Mouse (Mus musculus) C2C12 (cell line): ENCODE data around the gene Gm12184. TPM values are rescaled to one million over a fixed set of nuclear protein-coding genes. Genes with fewer than 3 reads are reported as not detected.
A peak's percentile ranks its signal among the peaks of the same experiment; 100 is the strongest.

Experiments
- H3K27me3 ChIP-seq: one replicate; pipeline ENCODE4 v1.6.1; 2011; ENCODE audit not compliant: control insufficient read depth, insufficient read depth, insufficient read length
- H3K36me3 ChIP-seq: one replicate; pipeline ENCODE4 v1.6.1; 2011; ENCODE audit not compliant: control insufficient read depth, insufficient read depth
- H3K4me3 ChIP-seq: one replicate; pipeline ENCODE4 v1.5.1; 2011; ENCODE audit warnings: mild to moderate bottlenecking, control low read depth; ENCODE audit not compliant: poor library complexity, insufficient read depth, severe bottlenecking
- H3K79me2 ChIP-seq: one replicate; pipeline ENCODE4 v1.6.1; 2011; ENCODE audit not compliant: control insufficient read depth, insufficient read depth
- H3K79me3 ChIP-seq: one replicate; pipeline ENCODE4 v1.6.1; 2011; ENCODE audit warnings: low read depth, control low read depth
- H3ac ChIP-seq: one replicate; pipeline ENCODE3; 2011; ENCODE audit warnings: low read depth; ENCODE audit not compliant: control insufficient read depth, insufficient read length
- CEBPB ChIP-seq: IDR thresholded peaks from one replicate; pipeline ENCODE4 v1.6.1; 2011; ENCODE audit warnings: low read depth, mild to moderate bottlenecking, control low read depth, moderate library complexity
- CTCF ChIP-seq: IDR thresholded peaks from one replicate; pipeline ENCODE4 v1.5.1; 2011; ENCODE audit not compliant: control insufficient read depth, insufficient read depth, insufficient read length
- FOSL1 ChIP-seq: IDR thresholded peaks from one replicate; pipeline ENCODE4 v1.8.0; 2011; ENCODE audit warnings: mild to moderate bottlenecking, low read length; ENCODE audit not compliant: poor library complexity, insufficient read depth, severe bottlenecking
- MAX ChIP-seq: IDR thresholded peaks from one replicate; pipeline ENCODE4 v1.6.1; 2011; ENCODE audit warnings: mild to moderate bottlenecking, control low read depth
- MYOD1 ChIP-seq: IDR thresholded peaks from one replicate; pipeline ENCODE4 v1.6.1; 2011; ENCODE audit warnings: low read depth; ENCODE audit not compliant: control insufficient read depth, insufficient read length
- MYOG ChIP-seq: IDR thresholded peaks from one replicate; pipeline ENCODE4 v1.6.1; 2011; ENCODE audit not compliant: control insufficient read depth, insufficient read length; ENCODE audit errors: extremely low read depth
- USF1 ChIP-seq: IDR thresholded peaks from one replicate; pipeline ENCODE4 v1.6.1; 2011; ENCODE audit warnings: low read depth, mild to moderate bottlenecking, control low read depth, moderate library complexity
- polyA plus RNA-seq: library from polyadenylated mRNA; unstranded; fragments of >200 nt; fragmentation: generic; extraction: Trizol; gene quantifications from one replicate; pipeline ENCODE4 v1.2.1, GENCODE M21; 2012; ENCODE audit warnings: missing spikeins

Gene Gm12184
- polyA plus RNA-seq, 1 experiment, result 8.0 TPM

GRCm38 (mm10) chr11:48815851-48816250 lies 10.6 kb downstream of the Gm12184 start:
- Histone ChIP-seq H3K4me3 (peak overlapping the region; percentile 78), H3K79me2 (peaks cover 41% of the 10 kb centered on the region)

GRCm38 (mm10) chr11:48813782-48814181 lies 12.7 kb downstream of the Gm12184 start:
- Histone ChIP-seq H3K79me3 (peaks cover 33% of the 10 kb centered on the region), H3K36me3 (peaks cover 65% of the 10 kb centered on the region), H3K27me3 (no peaks in the 10 kb centered on the region), H3K79me2 (peaks cover 41% of the 10 kb centered on the region), H3K4me3 (no peak overlapping the region), H3ac (no peak overlapping the region)
- TF ChIP-seq CEBPB (no peak), CTCF (no peak)

More at GRCm38 (mm10) chr11:48815851-48816250, 10.6 kb downstream of the Gm12184 start:
- Histone ChIP-seq H3K36me3 (peaks cover 45% of the 10 kb centered on the region), H3K79me3 (peaks cover 33% of the 10 kb centered on the region), H3ac (peak overlapping the region; percentile 75), H3K27me3 (no peaks in the 10 kb centered on the region)
- TF ChIP-seq USF1, result no peak
- TF ChIP-seq FOSL1, result no peak
- TF ChIP-seq MYOG, result no peak
- TF ChIP-seq MYOD1, result no peak
- TF ChIP-seq MAX, result no peak
- TF ChIP-seq CTCF, result no peak

- Histone ChIP-seq H3K36me3 (peaks cover 98% of the 10 kb centered on the region), H3K27me3 (no peaks in the 10 kb centered on the region), H3K79me2 (peaks cover 25% of the 10 kb centered on the region), H3K4me3 (no peak overlapping the region), H3K79me3 (peaks cover 17% of the 10 kb centered on the region), H3ac (no peak overlapping the region)
- TF ChIP-seq CEBPB (no peak), FOSL1 (no peak), CTCF (no peak), MYOG (no peak), USF1 (no peak), MYOD1 (no peak), MAX (no peak)
These were observed 16.3 kb downstream of the Gm12184 start for GRCm38 (mm10) chr11:48810142-48810541.

- H3K27me3 ChIP-seq, result no peaks in the 10 kb centered on the region
- peaks cover 12% of the 10 kb centered on the region for H3K79me3 ChIP-seq
- peaks cover 98% of the 10 kb centered on the region for H3K36me3 ChIP-seq
- TF ChIP-seq CTCF (no peak), MAX (no peak), USF1 (no peak), MYOD1 (no peak), CEBPB (no peak), FOSL1 (no peak), MYOG (no peak)
- H3ac ChIP-seq, result no peak overlapping the region
- peaks cover 25% of the 10 kb centered on the region for H3K79me2 ChIP-seq
- H3K4me3 ChIP-seq, result no peak overlapping the region
These were observed 17.0 kb downstream of the Gm12184 start for GRCm38 (mm10) chr11:48809434-48809830.

- H3K4me3 ChIP-seq, result no peak overlapping the region
- peaks cover 25% of the 10 kb centered on the region for H3K79me2 ChIP-seq
- TF ChIP-seq CTCF (no peak), USF1 (no peak), MYOD1 (no peak), CEBPB (no peak), MAX (no peak), FOSL1 (no peak), MYOG (no peak)
- no peaks in the 10 kb centered on the region for H3K27me3 ChIP-seq
- H3ac ChIP-seq, result no peak overlapping the region
- H3K36me3 ChIP-seq, result peaks cover 98% of the 10 kb centered on the region
- H3K79me3 ChIP-seq, result peaks cover 14% of the 10 kb centered on the region
These were observed 17.6 kb downstream of the Gm12184 start for GRCm38 (mm10) chr11:48808737-48809433.

- H3K79me2 ChIP-seq, result peaks cover 25% of the 10 kb centered on the region
- TF ChIP-seq MYOG (no peak), CEBPB (no peak), CTCF (no peak), FOSL1 (no peak), MYOD1 (no peak), MAX (no peak), USF1 (no peak)
- H3K27me3 ChIP-seq, result no peaks in the 10 kb centered on the region
- H3ac ChIP-seq, result no peak overlapping the region
- H3K36me3 ChIP-seq, result peaks cover 98% of the 10 kb centered on the region
- H3K79me3 ChIP-seq, result peaks cover 14% of the 10 kb centered on the region
- H3K4me3 ChIP-seq, result no peak overlapping the region
These were observed 18.2 kb downstream of the Gm12184 start for GRCm38 (mm10) chr11:48808304-48808646.
